Mouse (Mus musculus): ENCODE measurements around the gene Padi1.

DNA sequence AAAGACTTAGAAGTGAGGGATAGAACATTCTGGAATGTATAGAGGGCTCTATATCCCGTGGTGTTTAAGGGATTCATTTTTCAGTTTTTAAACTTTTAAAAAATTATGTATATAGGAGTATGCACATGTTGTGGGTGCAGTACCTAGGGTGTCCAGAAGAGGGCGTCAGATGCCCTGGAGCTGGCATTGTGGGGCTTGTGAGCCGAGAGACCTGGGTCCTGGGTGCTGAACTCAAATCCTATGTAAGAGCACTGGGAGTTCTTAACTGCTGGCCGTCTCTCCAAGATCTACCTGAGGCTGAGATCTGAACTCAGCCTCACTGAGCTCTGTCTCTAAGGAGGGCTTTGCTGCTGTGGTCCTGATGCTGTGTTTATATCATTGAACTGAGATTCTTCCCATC, 36.8 kb upstream of the Padi1 start:
- TF ChIP-seq POLR2A (IDR thresholded peaks at IDR 0.05; ENCODE audit: insufficient read length, low read depth) (no peak), MYOD1 (IDR thresholded peaks at IDR 0.05; ENCODE audit: control insufficient read depth in 1 of 3, insufficient read length in 2 of 3, low read depth in 2 of 3) (no peak), USF1 (IDR thresholded peaks at IDR 0.05; ENCODE audit: low read depth) (no peak), CEBPB (IDR thresholded peaks at IDR 0.05; ENCODE audit: insufficient read depth, poor library complexity, severe bottlenecking) (no peak), E2F4 (IDR thresholded peaks at IDR 0.05; ENCODE audit: insufficient read depth) (no peak), TCF12 (IDR thresholded peaks at IDR 0.05; ENCODE audit: insufficient read depth, poor library complexity, severe bottlenecking) (no peak), REST (IDR thresholded peaks at IDR 0.05; ENCODE audit: insufficient read depth, insufficient read length) (no peak), MYOG (IDR thresholded peaks at IDR 0.05; ENCODE audit: control insufficient read depth in 1 of 3, insufficient read depth in 1 of 3, insufficient read length in 2 of 3, low read depth in 2 of 3) (no peak), POLR2AphosphoS2 (IDR thresholded peaks at IDR 0.05; ENCODE audit: insufficient read length, low read depth) (no peak), SRF (IDR thresholded peaks at IDR 0.05; ENCODE audit: control insufficient read depth, insufficient read length, low read depth) (no peak), MAX (IDR thresholded peaks at IDR 0.05; ENCODE audit: low read depth) (no peak), TCF3 (IDR thresholded peaks at IDR 0.05; ENCODE audit: insufficient read length, low read depth) (no peak)
